Mouse (Mus musculus): Measurements from ENCODE around the gene Gm45623.

DNA sequence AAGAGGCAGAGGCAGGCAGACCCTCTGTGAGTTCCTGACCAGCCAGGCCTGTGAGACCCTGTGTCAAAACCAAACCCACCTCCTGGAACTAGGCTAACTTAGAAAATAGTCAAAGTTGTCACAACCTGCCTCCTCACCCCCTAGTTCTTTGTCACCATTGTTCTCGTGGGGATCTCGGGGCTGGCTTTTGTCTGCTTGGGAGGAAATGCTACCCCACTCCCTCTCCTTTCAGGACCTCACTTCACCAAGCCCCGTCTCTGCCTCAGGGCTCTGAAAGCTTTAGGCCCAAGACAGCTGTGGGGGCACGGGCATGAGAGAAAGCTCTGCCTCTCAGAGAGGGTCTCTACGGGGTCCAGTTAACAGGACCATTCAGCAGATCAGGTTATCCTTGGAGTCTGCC lies 1.9 kb downstream of the Gm45623 start:
- no peak for TF ChIP-seq POLR2A (IDR thresholded peaks at IDR 0.05; ENCODE audit: extremely low read depth, insufficient read depth, low read length)
- TF ChIP-seq CTCF (IDR thresholded peaks at IDR 0.05; ENCODE audit: extremely low read depth, insufficient read depth, low read length): no peak
